Mouse (Mus musculus) testis, adult 2 months (tissue): ENCODE results near the gene Xrn2. TPM values are rescaled to one million over a fixed set of nuclear protein-coding genes. Genes with fewer than 3 reads are reported as not detected.

Source experiments
- H3K27ac ChIP-seq: fragments of 200-500 bp; 2 replicates; pipeline ENCODE4 v1.5.1; 2012; ENCODE audit warnings: low read depth, low read length; ENCODE audit not compliant: control insufficient read depth, insufficient read depth
- H3K27me3 ChIP-seq: fragments of 200-500 bp; 2 replicates; pipeline ENCODE4 v1.6.1; 2012; ENCODE audit warnings: mild to moderate bottlenecking, low read length, moderate library complexity; ENCODE audit not compliant: control insufficient read depth, insufficient read depth
- H3K36me3 ChIP-seq: fragments of 200-500 bp; 2 replicates; pipeline ENCODE4 v1.6.1; 2012; ENCODE audit warnings: mild to moderate bottlenecking, low read length; ENCODE audit not compliant: control insufficient read depth, insufficient read depth
- H3K4me1 ChIP-seq: fragments of 200-500 bp; 2 replicates; pipeline ENCODE4 v1.6.1; 2012; ENCODE audit warnings: low read length; ENCODE audit not compliant: control insufficient read depth, insufficient read depth
- H3K4me3 ChIP-seq: fragments of 200-500 bp; 2 replicates; pipeline ENCODE4 v1.5.1; 2012; ENCODE audit warnings: low read depth, mild to moderate bottlenecking, low read length, moderate library complexity, mixed read lengths; ENCODE audit not compliant: control insufficient read depth
- CTCF ChIP-seq: fragments of 200-500 bp; IDR thresholded peaks from 2 replicates; pipeline ENCODE4 v1.5.1; 2012; ENCODE audit warnings: low read depth, mild to moderate bottlenecking, inconsistent platforms, low read length, moderate library complexity; ENCODE audit not compliant: control insufficient read depth, insufficient read depth, insufficient replicate concordance
- POLR2A ChIP-seq: fragments of 200-500 bp; IDR thresholded peaks from 2 replicates; pipeline ENCODE4 v1.6.1; 2012; ENCODE audit warnings: low read depth, mild to moderate bottlenecking, inconsistent platforms, low read length, moderate library complexity; ENCODE audit not compliant: control insufficient read depth
- polyA plus RNA-seq: library from polyadenylated mRNA; depleted of rRNA; stranded (reverse); fragments of >200 nt; gene quantifications from 2 replicates; pipeline ENCODE4 v1.2.3, GENCODE M21; 2012

Gene Xrn2
- polyA plus RNA-seq, 1 experiment = 34.2 TPM

- Histone ChIP-seq H3K27ac (no peak overlapping the region), H3K27me3 (no peaks in the 10 kb centered on the region), H3K4me1 (no peaks in the 10 kb centered on the region; the same call in 1 of the 2 replicates), H3K36me3 (no peaks in the 10 kb centered on the region), H3K4me3 (no peak overlapping the region)
- TF ChIP-seq POLR2A (no peak), CTCF (no peak)
Measured at GRCm38 (mm10) chr2:147023067-147023466, 10.3 kb downstream of the Xrn2 start.

GRCm38 (mm10) chr2:147023560-147023959 lies 10.8 kb downstream of the Xrn2 start:
- TF ChIP-seq POLR2A (no peak), CTCF (no peak)
- no peaks in the 10 kb centered on the region for H3K36me3 ChIP-seq
- no peak overlapping the region for H3K4me3 ChIP-seq

GRCm38 (mm10) chr2:147033065-147033464 lies 20.3 kb downstream of the Xrn2 start:
- Histone ChIP-seq H3K4me3 (no peak overlapping the region), H3K36me3 (no peaks in the 10 kb centered on the region), H3K27ac (no peak overlapping the region), H3K27me3 (no peaks in the 10 kb centered on the region), H3K4me1 (no peaks in the 10 kb centered on the region)
- TF ChIP-seq POLR2A (no peak), CTCF (no peak)

More at GRCm38 (mm10) chr2:147023560-147023959, 10.8 kb downstream of the Xrn2 start:
- Histone ChIP-seq H3K4me1 (no peaks in the 10 kb centered on the region; the same call in 1 of the 2 replicates), H3K27ac (no peak overlapping the region), H3K27me3 (no peaks in the 10 kb centered on the region)

GRCm38 (mm10) chr2:147035864-147036263 lies 23.1 kb downstream of the Xrn2 start:
- no peak overlapping the region for H3K4me3 ChIP-seq
- H3K4me1 ChIP-seq = no peaks in the 10 kb centered on the region
- TF ChIP-seq CTCF = no peak
- TF ChIP-seq POLR2A = no peak
- H3K36me3 ChIP-seq = no peaks in the 10 kb centered on the region; the same call in 1 of the 2 replicates
- no peak overlapping the region for H3K27ac ChIP-seq
- H3K27me3 ChIP-seq = no peaks in the 10 kb centered on the region

GRCm38 (mm10) chr2:147047051-147047450 lies 34.3 kb downstream of the Xrn2 start:
- H3K4me1 ChIP-seq = no peaks in the 10 kb centered on the region
- no peak overlapping the region for H3K27ac ChIP-seq
- TF ChIP-seq CTCF = no peak
- TF ChIP-seq POLR2A = no peak
- no peaks in the 10 kb centered on the region for H3K27me3 ChIP-seq
- no peak overlapping the region for H3K4me3 ChIP-seq
- no peaks in the 10 kb centered on the region; the same call in 1 of the 2 replicates for H3K36me3 ChIP-seq

GRCm38 (mm10) chr2:147053229-147053892 lies 40.6 kb downstream of the Xrn2 start:
- Histone ChIP-seq H3K4me1 (no peaks in the 10 kb centered on the region), H3K27ac (no peak overlapping the region), H3K4me3 (no peak overlapping the region), H3K27me3 (no peaks in the 10 kb centered on the region), H3K36me3 (no peaks in the 10 kb centered on the region)
- TF ChIP-seq POLR2A = no peak
- no peak for TF ChIP-seq CTCF

GRCm38 (mm10) chr2:147067480-147068246 lies 54.9 kb downstream of the Xrn2 start:
- H3K36me3 ChIP-seq = no peaks in the 10 kb centered on the region
- no peaks in the 10 kb centered on the region for H3K27me3 ChIP-seq
- no peak overlapping the region for H3K27ac ChIP-seq
- TF ChIP-seq POLR2A (no peak), CTCF (no peak)
- no peak overlapping the region for H3K4me3 ChIP-seq
- no peaks in the 10 kb centered on the region for H3K4me1 ChIP-seq

- no peak overlapping the region for H3K4me3 ChIP-seq
- H3K36me3 ChIP-seq = no peaks in the 10 kb centered on the region
- H3K27ac ChIP-seq = no peak overlapping the region
- no peaks in the 10 kb centered on the region for H3K27me3 ChIP-seq
- H3K4me1 ChIP-seq = no peaks in the 10 kb centered on the region
- TF ChIP-seq CTCF (no peak), POLR2A (no peak)
Measured at GRCm38 (mm10) chr2:147069077-147069476, 56.3 kb downstream of the Xrn2 start.
